Mouse (Mus musculus) CH12.LX (cell line): ENCODE measurements around the gene Alg1. TPM values are rescaled to one million over a fixed set of nuclear protein-coding genes. Genes with fewer than 3 reads are reported as not detected.

Experiments
- DNase-seq: peaks from one replicate; pipeline ENCODE4 v3.0.0-alpha.2; 2013; ENCODE audit errors: extremely low read depth
- H3K27ac ChIP-seq: 2 replicates; pipeline ENCODE4 v1.5.1; 2012; ENCODE audit warnings: low read depth, mild to moderate bottlenecking, control low read depth, moderate library complexity; ENCODE audit not compliant: insufficient read depth
- H3K27me3 ChIP-seq: replicated peaks from 2 replicates; pipeline ENCODE3; 2012; ENCODE audit warnings: inconsistent platforms
- H3K36me3 ChIP-seq, 2 experiments: replicated peaks in 1 of 2; 2 replicates each; pipeline versions ENCODE3 to v1.6.1; 2012; ENCODE audit warnings: inconsistent platforms in 1 of 2, low read length in 1 of 2, mild to moderate bottlenecking in 1 of 2, mixed read lengths in 1 of 2, moderate library complexity in 1 of 2; ENCODE audit not compliant: control insufficient read depth in 1 of 2, insufficient read depth in 1 of 2
- H3K4me1 ChIP-seq, 2 experiments: 2 replicates each; pipeline ENCODE4 v1.6.1; 2012; ENCODE audit warnings: inconsistent platforms in 1 of 2, moderate library complexity in 1 of 2; ENCODE audit not compliant: insufficient read depth in 2 of 2, control insufficient read depth in 1 of 2
- H3K4me2 ChIP-seq: 2 replicates; pipeline ENCODE4 v1.6.1; 2012; ENCODE audit warnings: low read depth, mild to moderate bottlenecking, control low read depth; ENCODE audit not compliant: poor library complexity, insufficient read depth, severe bottlenecking
- H3K4me3 ChIP-seq, 3 experiments: fragments of 150-350 bp in 1 of 3; sonication (generic) in 1 of 3; replicated peaks in 1 of 3; 2 replicates each; pipeline versions ENCODE3 to v1.5.1; 2011 to 2012; ENCODE audit warnings: low read depth in 2 of 3, low read length in 2 of 3, mild to moderate bottlenecking in 2 of 3, moderate library complexity in 2 of 3, control low read depth in 1 of 3, improper control_type of control experiment in 1 of 3, inconsistent platforms in 1 of 3, mixed read lengths in 1 of 3; ENCODE audit not compliant: poor library complexity in 1 of 3
- H3K79me2 ChIP-seq: replicated peaks from 2 replicates; pipeline ENCODE4 v1.6.1; 2012; ENCODE audit warnings: mild to moderate bottlenecking, moderate library complexity; ENCODE audit not compliant: control insufficient read depth, poor library complexity, insufficient read depth, severe bottlenecking; ENCODE audit errors: extremely low read depth
- H3K9ac ChIP-seq: 2 replicates; pipeline ENCODE4 v1.6.1; 2012; ENCODE audit warnings: low read depth, mild to moderate bottlenecking, control low read depth, moderate library complexity; ENCODE audit not compliant: insufficient read depth
- H3K9me3 ChIP-seq: replicated peaks from 2 replicates; pipeline ENCODE3; 2012; ENCODE audit warnings: low read length, inconsistent platforms, mixed read lengths
- BHLHE40 ChIP-seq: IDR thresholded peaks from 2 replicates; pipeline ENCODE4 v1.6.1; 2011; ENCODE audit warnings: mild to moderate bottlenecking, low read depth, low read length, improper control_type of control experiment
- CHD1 ChIP-seq: IDR thresholded peaks from 2 replicates; pipeline ENCODE4 v1.6.1; 2012; ENCODE audit warnings: low read depth, low read length, improper control_type of control experiment, inconsistent platforms
- CHD2 ChIP-seq: IDR thresholded peaks from 2 replicates; pipeline ENCODE4 v1.6.1; 2011; ENCODE audit warnings: low read length, improper control_type of control experiment
- CTCF ChIP-seq, 2 experiments: IDR thresholded peaks in 1 of 2; conservative IDR thresholded peaks in 1 of 2; 2 replicates each; pipeline ENCODE4 v1.5.1; 2011 to 2012; ENCODE audit warnings: low read depth in 2 of 2, low read length in 2 of 2, improper control_type of control experiment in 1 of 2, inconsistent platforms in 1 of 2, mild to moderate bottlenecking in 1 of 2, moderate library complexity in 1 of 2
- E2F4 ChIP-seq: IDR thresholded peaks from 2 replicates; pipeline ENCODE4 v1.6.1; 2011; ENCODE audit warnings: low read depth, low read length, improper control_type of control experiment; ENCODE audit not compliant: insufficient replicate concordance
- ELF1 ChIP-seq: IDR thresholded peaks from 2 replicates; pipeline ENCODE4 v1.6.1; 2014; ENCODE audit warnings: low read depth, mild to moderate bottlenecking, inconsistent platforms, low read length, improper control_type of control experiment
- EP300 ChIP-seq: IDR thresholded peaks from 2 replicates; pipeline ENCODE4 v1.6.1; 2011; ENCODE audit warnings: low read length, improper control_type of control experiment
- GABPA ChIP-seq: IDR thresholded peaks from 2 replicates; pipeline ENCODE4 v1.6.1; 2012; ENCODE audit warnings: low read depth, low read length, improper control_type of control experiment, inconsistent platforms; ENCODE audit not compliant: insufficient replicate concordance
- HCFC1 ChIP-seq: IDR thresholded peaks from 2 replicates; pipeline ENCODE4 v1.6.1; 2012; ENCODE audit warnings: low read depth, mild to moderate bottlenecking, inconsistent platforms, low read length, improper control_type of control experiment
- IRF4 ChIP-seq: IDR thresholded peaks from 2 replicates; pipeline ENCODE4 v1.6.1; 2014; ENCODE audit warnings: low read depth, mild to moderate bottlenecking, inconsistent platforms, low read length, improper control_type of control experiment
- JUN ChIP-seq: IDR thresholded peaks from 2 replicates; pipeline ENCODE4 v1.6.1; 2011; ENCODE audit warnings: low read depth, mild to moderate bottlenecking, low read length, improper control_type of control experiment, moderate library complexity; ENCODE audit not compliant: insufficient read depth
- JUND ChIP-seq: conservative IDR thresholded peaks from 2 replicates; pipeline ENCODE4 v1.6.1; 2011; ENCODE audit warnings: low read depth, low read length, improper control_type of control experiment
- MAX ChIP-seq: IDR thresholded peaks from 2 replicates; pipeline ENCODE4 v1.6.1; 2011; ENCODE audit warnings: low read length, improper control_type of control experiment
- MAZ ChIP-seq: IDR thresholded peaks from 2 replicates; pipeline ENCODE4 v1.6.1; 2012; ENCODE audit warnings: low read depth, mild to moderate bottlenecking, inconsistent platforms, low read length, improper control_type of control experiment, moderate library complexity
- MYC ChIP-seq: IDR thresholded peaks from 2 replicates; pipeline ENCODE4 v1.6.1; 2011; ENCODE audit warnings: low read depth, mild to moderate bottlenecking, improper control_type of control experiment, low read length
- NELFE ChIP-seq: IDR thresholded peaks from 2 replicates; pipeline ENCODE4 v1.6.1; 2011; ENCODE audit warnings: low read depth, low read length, improper control_type of control experiment
- PAX5 ChIP-seq: IDR thresholded peaks from 2 replicates; pipeline ENCODE4 v1.6.1; 2012; ENCODE audit warnings: low read length, inconsistent platforms, mixed read lengths
- POLR2A ChIP-seq: IDR thresholded peaks from 2 replicates; pipeline ENCODE4 v1.6.1; 2011; ENCODE audit warnings: low read depth, mild to moderate bottlenecking, improper control_type of control experiment, low read length
- POLR2AphosphoS2 ChIP-seq: IDR thresholded peaks from 2 replicates; pipeline ENCODE4 v1.6.1; 2011; ENCODE audit warnings: low read depth, low read length, improper control_type of control experiment
- RAD21 ChIP-seq: IDR thresholded peaks from 2 replicates; pipeline ENCODE4 v1.6.1; 2011; ENCODE audit warnings: low read depth, mild to moderate bottlenecking, low read length, improper control_type of control experiment, moderate library complexity
- SIN3A ChIP-seq: IDR thresholded peaks from 2 replicates; pipeline ENCODE4 v1.6.1; 2012; ENCODE audit warnings: low read length, improper control_type of control experiment, inconsistent platforms
- SMC3 ChIP-seq: IDR thresholded peaks from 2 replicates; pipeline ENCODE4 v1.6.1; 2011; ENCODE audit warnings: low read depth, low read length, improper control_type of control experiment
- TBP ChIP-seq: conservative IDR thresholded peaks from 2 replicates; pipeline ENCODE4 v1.6.1; 2011; ENCODE audit warnings: low read depth, low read length, improper control_type of control experiment
- TCF12 ChIP-seq: IDR thresholded peaks from 2 replicates; pipeline ENCODE4 v1.6.1; 2014; ENCODE audit warnings: low read depth, mild to moderate bottlenecking, inconsistent platforms, low read length, improper control_type of control experiment
- USF1 ChIP-seq: IDR thresholded peaks from 2 replicates; pipeline ENCODE4 v1.6.1; 2014; ENCODE audit warnings: low read depth, mild to moderate bottlenecking, inconsistent platforms, low read length, improper control_type of control experiment
- USF2 ChIP-seq: conservative IDR thresholded peaks from 2 replicates; pipeline ENCODE4 v1.6.1; 2011; ENCODE audit warnings: low read depth, low read length, improper control_type of control experiment
- ZKSCAN1 ChIP-seq: IDR thresholded peaks from 2 replicates; pipeline ENCODE4 v1.6.1; 2012; ENCODE audit warnings: low read depth, inconsistent platforms, low read length, improper control_type of control experiment, borderline replicate concordance
- dilution Hi-C: fragments of 300-500 bp; cut with MboI; formaldehyde crosslinking; loops from 2 replicates; pipeline ENCODE4 v1.14.3; 2020; ENCODE audit warnings: low sequenced_read_pairs; ENCODE audit not compliant: extremely low pct_unique_long_range_greater_than_20kb, extremely low pct_ligation_motif_present
- in situ Hi-C: fragments of 300-500 bp; cut with MboI; formaldehyde crosslinking; loops from 3 replicates; pipeline ENCODE4 v1.14.3; 2019; ENCODE audit warnings: low sequenced_read_pairs, low pct_ligation_motif_present, low pct_unique_long_range_greater_than_20kb, mixed read lengths
- polyA plus RNA-seq: library from polyadenylated mRNA; unstranded; fragments of >175 nt; gene quantifications from 2 replicates; pipeline ENCODE4 v1.2.1, GENCODE M21; 2012; ENCODE audit warnings: low read depth; ENCODE audit not compliant: insufficient read length
- total RNA-seq, 2 experiments: library from RNA; depleted of rRNA; stranded (reverse); fragments of 300-350 nt in 1 of 2; fragments of >200 nt in 1 of 2; gene quantifications; 2 replicates each; pipeline ENCODE4 v1.2.3; 2012 to 2014

Gene Alg1
- total and polyA plus RNA-seq, 3 experiments, result 55.7 to 65.7 (median 63.5) TPM

DNA sequence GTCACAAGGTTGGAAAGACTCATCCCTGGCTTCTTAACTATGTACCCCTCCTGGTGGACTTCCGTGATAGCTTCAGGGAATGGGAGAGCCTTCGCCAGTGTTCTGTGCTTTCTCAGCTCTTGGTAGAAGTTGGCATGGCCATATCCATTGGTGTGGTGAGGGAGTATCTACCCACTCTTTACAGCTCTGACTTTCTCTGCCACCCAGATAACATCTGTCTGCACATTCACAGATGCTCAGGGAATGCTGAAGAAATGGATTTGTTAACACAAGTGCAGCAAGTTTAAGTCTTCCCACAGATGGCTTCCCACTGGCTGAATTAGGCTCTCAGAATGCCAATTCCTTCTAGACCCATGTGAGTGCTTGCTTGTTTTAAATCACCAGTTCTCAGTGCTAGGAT is 19.3 kb upstream of the Alg1 start:
- no peaks in the 10 kb centered on the region for H3K79me2 ChIP-seq
- DNase-seq, result no peak
- H3K4me1 ChIP-seq, result peaks cover 5 to 15% of the 10 kb centered on the region in 2 experiments
- no peak overlapping the region for H3K4me2 ChIP-seq
- H3K36me3 ChIP-seq, result no peaks in the 10 kb centered on the region
- no peak overlapping the region for H3K9ac ChIP-seq
- dilution Hi-C loops, result no loop called here
- H3K27me3 ChIP-seq, result peaks cover 20% of the 10 kb centered on the region
- no peak overlapping the region for H3K27ac ChIP-seq
- TF ChIP-seq TBP (no peak), MAX (no peak), NELFE (no peak), POLR2AphosphoS2 (no peak), BHLHE40 (no peak), TCF12 (no peak), MYC (no peak), JUN (no peak), EP300 (no peak), CHD2 (no peak), MAZ (no peak), PAX5 (no peak), POLR2A (no peak), HCFC1 (no peak), IRF4 (no peak), E2F4 (no peak), SMC3 (no peak), ELF1 (no peak)
- in situ Hi-C loops, result no loop called here
- H3K4me3 ChIP-seq, result no peak overlapping the region
- no peaks in the 10 kb centered on the region for H3K9me3 ChIP-seq

DNA sequence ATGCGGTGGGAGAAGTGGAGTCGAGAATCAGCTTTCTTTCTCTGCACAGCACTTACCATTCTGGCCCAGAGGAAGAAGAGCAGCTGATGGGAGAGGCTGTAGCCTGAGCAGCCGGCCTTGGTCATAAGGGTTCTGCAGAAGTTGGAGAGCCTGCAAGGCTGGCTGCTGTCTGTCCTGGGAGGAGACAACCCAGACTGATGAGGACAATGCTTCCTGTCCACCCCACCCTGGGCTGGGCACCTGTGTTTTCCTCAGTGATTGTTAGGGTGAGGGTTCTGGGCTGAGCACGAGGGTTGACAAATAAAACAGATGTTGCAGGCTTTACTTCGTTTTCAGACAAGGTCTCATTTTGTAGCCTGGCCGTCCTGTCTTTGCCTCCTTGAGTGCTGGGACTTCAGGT is 16.7 kb upstream of the Alg1 start:
- H3K27me3 ChIP-seq, result peaks cover 45% of the 10 kb centered on the region
- no peak overlapping the region for H3K4me2 ChIP-seq
- TF ChIP-seq NELFE (no peak), RAD21 (no peak), CTCF (conservative IDR thresholded peaks at IDR 0.05 in 1 of 2, IDR thresholded peaks at IDR 0.05 in 1 of 2; ENCODE audit: low read depth in 2 of 2, low read length in 2 of 2) (no peak), E2F4 (no peak), TBP (no peak), POLR2AphosphoS2 (no peak), SIN3A (no peak), CHD1 (no peak), CHD2 (no peak), USF1 (no peak), JUN (no peak), GABPA (no peak), HCFC1 (no peak), USF2 (no peak), SMC3 (no peak), ZKSCAN1 (no peak), JUND (no peak), POLR2A (no peak)
- TF ChIP-seq, all 38 proteins: peak for 0
- no peak for DNase-seq
- H3K27ac ChIP-seq, result no peak overlapping the region
- H3K36me3 ChIP-seq, result no peaks in the 10 kb centered on the region
- in situ Hi-C loops (no loop called here), dilution Hi-C loops (no loop called here)
- no peak overlapping the region for H3K9ac ChIP-seq
- H3K4me3 ChIP-seq, result no peak overlapping the region
- H3K79me2 ChIP-seq, result no peaks in the 10 kb centered on the region
- H3K9me3 ChIP-seq, result no peaks in the 10 kb centered on the region
- no peaks in the 10 kb centered on the region for H3K4me1 ChIP-seq
